Comparison of ENCODE assay signal across 8 mouse cellular contexts in the genomic region with DNA sequence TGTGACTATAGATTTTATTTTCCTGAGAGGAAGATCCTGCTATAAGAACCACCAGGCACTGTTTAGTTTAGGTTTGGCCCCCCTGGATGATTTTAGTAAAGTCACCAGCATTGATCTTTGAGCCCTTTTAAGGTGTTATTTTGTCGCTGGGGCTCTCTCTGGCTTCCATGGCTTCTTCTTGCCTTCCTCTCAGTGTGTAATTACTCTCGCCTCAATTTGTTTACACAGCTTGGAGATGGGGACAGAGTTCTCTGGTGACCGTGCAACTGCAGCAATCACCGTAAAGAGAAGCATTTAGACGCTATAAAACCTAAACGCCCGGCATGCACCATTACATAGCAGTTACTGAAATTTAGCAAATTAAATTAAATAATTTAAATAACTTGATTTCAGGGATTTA.
DNase-seq lines count a peak whose midpoint lies in the region; ATAC-seq and TF ChIP-seq lines count a peak whose summit lies in the region.

No protein-coding gene starts in this region.

- peak overlapping the region; percentile 76 for H3K4me2 ChIP-seq in heart, embryonic 11.5 days
- H3K4me2 ChIP-seq in hindbrain, embryonic 14.5 days (replicated peaks): peak overlapping the region; percentile 82

- H3K4me1 ChIP-seq in heart, embryonic 11.5 days (ENCODE audit: control insufficient read depth, insufficient read depth, low read length): 0 out of 2 replicates have a peak, but pooled peaks cover 3% of the 10 kb centered on the region
- H3K4me1 ChIP-seq in cortical plate, adult 2 months (ENCODE audit: control insufficient read depth, insufficient read depth, low read length): peaks cover 2% of the 10 kb centered on the region; the same call in 1 of the 2 replicates
- peaks cover 25% of the 10 kb centered on the region for H3K4me1 ChIP-seq in hindbrain, embryonic 14.5 days (replicated peaks; ENCODE audit: control insufficient read depth, insufficient read depth, low read length)

- H3K9ac ChIP-seq in heart, embryonic 11.5 days (ENCODE audit: low read depth, low read length): no peak overlapping the region
- H3K9ac ChIP-seq in hindbrain, embryonic 14.5 days: no peak overlapping the region

- no peaks in the 10 kb centered on the region for H3K9me3 ChIP-seq in heart, embryonic 11.5 days (replicated peaks; ENCODE audit: control insufficient read depth, low read length)
- H3K9me3 ChIP-seq in hindbrain, embryonic 14.5 days (ENCODE audit: control insufficient read depth, low read length): no peaks in the 10 kb centered on the region

- TF ChIP-seq CTCF in cortical plate, adult 2 months (IDR thresholded peaks at IDR 0.05; ENCODE audit: extremely low read depth, insufficient read depth, low read length): no peak

- no peak for TF ChIP-seq POLR2A in cortical plate, adult 2 months (IDR thresholded peaks at IDR 0.05; ENCODE audit: extremely low read depth, insufficient read depth, low read length)

- ATAC-seq in heart, embryonic 11.5 days (replicated peaks; ENCODE audit: insufficient number of reproducible peaks, low FRiP score, low TSS enrichment): no peak
- ATAC-seq in hindbrain, embryonic 14.5 days (ENCODE audit: low FRiP score): no peak; the same call in 1 of the 2 replicates

- 23% methylated on average over 7 of the region's 7 CpGs for WGBS in heart, embryonic 11.5 days (ENCODE audit: insufficient replicate concordance)
- 13% methylated on average over 7 of the region's 7 CpGs for WGBS in hindbrain, embryonic 14.5 days

- no peaks in the 10 kb centered on the region for H3K27me3 ChIP-seq in heart, embryonic 11.5 days (ENCODE audit: control insufficient read depth, insufficient read depth, low read length)
- no peaks in the 10 kb centered on the region for H3K27me3 ChIP-seq in hindbrain, embryonic 14.5 days (ENCODE audit: control insufficient read depth, insufficient read depth, low read length)

- no peak for DNase-seq in heart, adult 8-10 months (ENCODE audit: low spot score)
- DNase-seq in hindbrain, embryonic 14.5 days (ENCODE audit: low spot score): no peak
- DNase-seq in mesoderm, embryonic 11.5 days (ENCODE audit: low read depth, low spot score): peak; percentile 36
- DNase-seq in spleen, postnatal 4 days (ENCODE audit: low spot score in 2 of 2): no peak
- no peak for DNase-seq in natural killer cell, adult 2 months (ENCODE audit: low spot score in 2 of 2)
- DNase-seq in adrenal gland, postnatal 36 days: no peak

- H3K4me3 ChIP-seq in heart, embryonic 11.5 days (ENCODE audit: low read depth, low read length): peak overlapping the region; percentile 46; the same call in 1 of the 2 replicates
- peak overlapping the region; percentile 27; the same call in 1 of the 2 replicates for H3K4me3 ChIP-seq in cortical plate, adult 2 months (ENCODE audit: insufficient read depth, low read length)
- peak overlapping the region; percentile 33; the same call in 1 of the 2 replicates for H3K4me3 ChIP-seq in hindbrain, embryonic 14.5 days (replicated peaks; ENCODE audit: low read length)

- no peak overlapping the region for H3K27ac ChIP-seq in heart, embryonic 11.5 days (ENCODE audit: low read depth, low read length)
- H3K27ac ChIP-seq in cortical plate, adult 2 months (ENCODE audit: insufficient read depth, low read length): no peak overlapping the region
- no peak overlapping the region for H3K27ac ChIP-seq in hindbrain, embryonic 14.5 days

- H3K36me3 ChIP-seq in heart, embryonic 11.5 days (ENCODE audit: control insufficient read depth, insufficient read depth, low read length): no peaks in the 10 kb centered on the region
- H3K36me3 ChIP-seq in hindbrain, embryonic 14.5 days (replicated peaks; ENCODE audit: control insufficient read depth, insufficient read depth): no peaks in the 10 kb centered on the region
